Mouse (Mus musculus) testis, postnatal 14 days (tissue): ENCODE data around the gene 1500011B03Rik.
"Not testable (repeated sequence)": the region's sequence is repeated elsewhere in the genome, so short reads cannot be mapped to it uniquely, and the experiment has no call there.

Source experiments
- DNase-seq: peaks from one replicate; pipeline ENCODE4 v3.0.0; 2021; ENCODE audit warnings: low spot score

The 1500011B03Rik gene

DNA sequence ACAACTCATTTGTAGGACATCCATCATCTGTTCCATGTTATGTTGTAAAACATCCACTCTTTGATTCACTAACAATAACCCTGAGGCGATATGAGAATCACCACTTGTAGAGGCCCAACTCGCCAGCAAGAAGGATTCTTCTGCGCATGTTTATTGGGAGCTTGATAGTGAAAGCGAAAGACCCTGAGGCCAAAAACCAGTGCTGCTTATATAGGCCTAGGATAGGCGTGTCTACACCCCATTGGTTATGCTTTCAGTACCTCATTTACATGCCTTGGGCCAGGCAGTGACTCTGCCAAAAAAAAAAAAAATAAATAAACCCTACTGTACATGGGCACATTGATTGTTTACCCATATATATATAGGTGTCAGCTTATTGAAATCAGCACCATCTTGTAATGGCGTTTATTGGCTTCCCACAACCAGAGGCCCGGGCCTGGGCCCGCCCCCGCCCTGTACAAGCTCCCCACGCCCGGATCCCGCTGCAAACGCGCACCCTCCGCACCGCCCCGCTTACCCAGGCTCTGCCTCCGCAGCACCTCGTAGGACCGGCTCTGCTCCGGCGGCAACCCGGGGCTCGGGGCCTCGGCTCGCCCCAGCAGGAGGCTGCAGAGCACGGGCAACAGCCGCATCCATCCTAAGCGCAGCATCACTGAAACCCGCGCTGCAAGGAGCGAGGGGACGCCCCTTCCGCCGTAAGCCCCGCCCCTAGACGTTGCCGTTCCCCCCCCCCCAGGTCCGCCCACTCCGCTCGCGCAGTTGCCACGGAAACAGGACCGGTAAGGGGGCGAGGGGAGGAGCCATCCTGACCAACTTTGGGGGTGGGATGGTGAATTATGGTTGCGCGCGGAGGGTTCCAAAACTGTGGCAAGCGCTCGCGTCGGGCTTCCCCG, at the start of gene 1500011B03Rik:
Gene 1500011B03Rik (minus strand): TSS at position 673 of the 893 bp plus-strand sequence.
- peak; percentile 81 for DNase-seq

GRCm38 (mm10) chr5:114865279-114865678, 42.0 kb upstream of the 1500011B03Rik start:
- no peak for DNase-seq

DNA sequence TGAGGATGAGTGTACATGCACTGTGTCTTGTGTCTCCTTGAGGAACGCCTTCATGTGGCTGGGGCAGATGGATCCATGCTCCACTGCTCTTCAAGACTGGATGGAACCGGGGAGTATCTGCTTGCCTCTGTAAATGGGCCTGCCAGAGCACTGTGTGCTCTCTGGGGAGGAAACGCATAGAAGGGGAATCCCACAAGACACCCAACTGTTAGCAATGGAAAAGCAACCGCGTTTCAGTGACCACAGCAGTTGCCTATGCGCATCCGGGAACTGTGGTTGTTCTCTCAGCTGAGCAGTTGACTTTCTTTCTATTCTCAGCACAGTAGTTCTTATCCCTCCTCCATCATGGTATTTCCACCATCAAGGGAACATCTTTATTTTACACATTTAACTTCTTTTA, 41.5 kb upstream of the 1500011B03Rik start:
- DNase-seq: no peak

DNA sequence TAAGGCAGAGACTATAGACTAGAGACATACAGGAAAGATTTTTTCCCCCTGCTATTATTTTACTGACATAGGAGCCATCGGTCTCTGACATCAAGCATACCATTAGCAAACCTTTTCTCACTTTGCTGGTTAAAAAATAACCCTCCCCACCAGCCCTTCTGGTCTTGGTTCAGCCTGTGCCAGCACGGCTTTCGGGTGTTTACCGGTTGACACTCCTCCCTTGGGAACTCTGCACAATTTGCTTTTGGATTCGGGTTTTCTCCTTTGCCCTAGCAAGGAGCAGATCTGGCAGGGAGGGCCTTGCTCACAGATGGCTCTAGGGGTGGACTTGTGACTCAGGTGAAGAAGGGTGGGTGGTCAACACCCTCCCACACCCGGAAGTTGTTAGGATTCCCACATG, 38.5 kb upstream of the 1500011B03Rik start:
- DNase-seq: no peak

DNA sequence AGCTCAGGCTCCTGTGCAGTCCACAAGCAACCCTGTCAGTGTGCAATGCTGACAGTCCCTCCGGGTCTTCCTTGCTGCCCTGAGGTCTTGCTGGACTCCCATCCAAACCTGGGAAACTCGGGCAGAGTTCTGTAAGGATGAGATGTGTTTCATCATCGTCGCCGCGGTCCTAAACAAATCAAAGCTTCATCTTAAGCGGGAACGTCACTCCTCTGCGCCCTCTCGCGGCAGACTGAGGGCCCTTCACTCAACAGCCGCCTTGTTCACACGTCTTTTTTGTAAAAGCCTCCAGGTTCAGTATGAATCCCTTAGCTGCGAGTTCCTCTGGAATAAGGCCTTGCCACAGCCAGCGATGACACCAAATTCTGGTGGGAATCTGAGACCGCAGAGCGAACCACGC, 36.0 kb upstream of the 1500011B03Rik start:
- DNase-seq: no peak

GRCm38 (mm10) chr5:114858582-114858981, 35.3 kb upstream of the 1500011B03Rik start, which contains the start of gene Gm9936:
TSS of gene Gm9936 (minus strand) at chr5:114858682.
- DNase-seq: no peak

DNA sequence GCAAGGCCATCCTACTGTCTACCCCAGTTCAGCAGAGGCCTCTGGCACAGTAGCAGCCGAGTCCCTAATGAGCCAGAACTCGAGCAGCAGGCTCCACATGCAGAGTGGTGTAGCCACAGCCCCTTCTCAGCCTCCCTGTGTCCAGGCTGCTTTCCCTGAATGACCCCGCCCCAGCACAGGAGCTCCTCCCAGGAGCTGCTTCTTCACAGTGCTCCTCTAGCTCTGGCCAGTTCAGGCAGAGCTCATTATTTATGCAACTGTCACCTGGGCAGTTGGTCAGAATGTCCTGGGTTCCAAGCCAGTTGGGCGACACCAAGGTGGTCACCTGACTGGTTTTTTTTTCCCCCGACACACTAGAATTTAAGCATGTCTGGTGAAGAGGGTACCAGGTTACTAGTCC, 30.1 kb upstream of the 1500011B03Rik start, which contains the start of gene 4930519G04Rik:
Gene 4930519G04Rik (plus strand): TSS at position 301 of the 400 bp plus-strand sequence.
- DNase-seq: not testable (repeated sequence)

DNA sequence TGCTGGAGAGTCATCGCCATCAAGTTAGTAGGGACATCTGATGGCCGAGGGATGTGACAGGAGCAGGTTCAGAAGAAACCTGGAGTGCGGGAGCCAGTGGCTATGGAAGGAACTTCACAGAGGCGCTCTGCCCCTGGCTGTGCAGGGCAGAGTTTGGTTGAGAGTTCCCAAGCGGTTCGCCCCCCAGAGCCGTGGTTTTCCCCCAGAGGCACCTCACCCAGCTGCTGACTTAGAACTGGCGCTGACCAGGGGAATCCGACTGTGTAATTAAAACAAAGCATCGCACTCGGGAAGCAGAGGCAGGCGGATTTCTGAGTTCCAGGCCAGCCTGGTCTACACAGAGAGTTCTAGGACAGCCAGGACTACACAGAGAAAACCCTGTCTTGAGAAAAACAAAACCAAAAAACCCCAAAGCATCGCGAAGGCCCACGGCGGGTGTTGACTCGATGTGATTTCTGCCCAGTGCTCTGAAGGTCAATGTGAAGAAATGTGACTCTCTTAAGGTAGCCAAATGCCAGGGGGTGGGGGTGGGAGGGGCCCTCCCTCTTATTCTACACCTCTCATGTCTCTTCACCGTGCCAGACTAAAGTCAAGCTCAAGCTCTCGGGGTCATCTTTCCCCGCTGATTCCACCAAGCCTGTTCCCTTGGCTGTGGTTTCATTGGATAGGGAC, 28.4 kb upstream of the 1500011B03Rik start:
- no peak for DNase-seq

DNA sequence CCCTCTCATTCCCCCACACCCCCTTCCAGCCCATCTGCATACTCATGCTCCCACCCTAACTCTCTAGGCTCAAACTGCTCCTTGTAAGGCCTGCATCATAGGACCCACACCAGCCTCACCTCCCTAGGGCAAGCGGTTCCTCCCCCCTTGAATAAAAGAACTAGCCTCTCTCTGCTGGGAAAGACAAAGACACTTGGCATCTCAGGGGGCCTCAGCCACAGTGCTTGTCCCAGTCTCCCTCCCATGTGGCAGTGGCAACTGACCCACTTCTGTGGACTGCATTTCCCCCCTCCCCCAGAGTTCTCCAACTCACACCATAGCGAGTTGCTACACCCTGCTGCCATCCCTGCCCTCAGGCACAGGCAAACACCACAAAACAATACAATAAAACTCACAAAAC, 21.1 kb upstream of the 1500011B03Rik start:
- not testable (repeated sequence) for DNase-seq

DNA sequence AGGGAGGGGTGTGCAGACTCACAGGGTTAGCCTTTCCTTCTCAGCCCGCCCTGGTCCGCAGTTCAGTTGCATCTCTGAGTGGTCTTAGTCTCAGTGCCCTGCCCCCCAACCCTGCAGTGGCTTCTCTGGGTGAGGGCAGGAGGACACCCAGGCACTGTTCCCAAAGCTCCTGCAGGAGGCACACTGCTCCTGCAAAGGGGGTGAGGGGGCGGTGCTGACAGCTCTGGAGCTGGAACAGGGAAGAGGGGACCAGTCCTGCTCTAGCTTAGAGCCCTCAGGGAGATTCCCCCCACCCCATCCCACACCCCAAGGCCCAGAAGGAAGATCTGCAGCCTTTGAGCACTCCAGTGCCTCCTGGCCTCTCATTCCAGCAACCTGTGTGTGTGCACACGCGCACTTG, 19.4 kb upstream of the 1500011B03Rik start:
- DNase-seq: no peak

GRCm38 (mm10) chr5:114842155-114842554, 18.9 kb upstream of the 1500011B03Rik start:
- not testable (repeated sequence) for DNase-seq

GRCm38 (mm10) chr5:114840481-114840880, 17.2 kb upstream of the 1500011B03Rik start:
- DNase-seq: not testable (repeated sequence)

DNA sequence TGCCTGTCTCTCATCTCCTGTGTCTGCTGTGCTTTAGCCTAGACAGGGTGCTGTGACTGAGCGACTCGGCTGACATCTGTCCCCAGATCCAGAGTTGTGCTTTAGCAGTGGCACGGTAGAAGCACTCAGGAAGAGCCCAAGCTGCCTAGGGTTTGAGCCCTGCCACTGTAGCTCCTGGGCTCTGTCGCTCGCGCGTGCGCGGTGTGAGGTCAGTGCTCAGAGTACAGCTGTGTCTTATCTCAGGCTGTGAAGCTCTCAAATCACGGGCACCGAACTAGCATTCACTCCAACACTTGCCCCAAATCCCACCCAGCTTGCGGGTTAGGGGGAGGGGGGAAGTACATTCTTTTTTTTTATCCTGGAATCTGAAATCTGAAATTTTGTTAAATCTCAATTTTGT, 13.6 kb upstream of the 1500011B03Rik start:
- no peak for DNase-seq

GRCm38 (mm10) chr5:114829740-114830139, 6.5 kb upstream of the 1500011B03Rik start:
- DNase-seq: no peak

DNA sequence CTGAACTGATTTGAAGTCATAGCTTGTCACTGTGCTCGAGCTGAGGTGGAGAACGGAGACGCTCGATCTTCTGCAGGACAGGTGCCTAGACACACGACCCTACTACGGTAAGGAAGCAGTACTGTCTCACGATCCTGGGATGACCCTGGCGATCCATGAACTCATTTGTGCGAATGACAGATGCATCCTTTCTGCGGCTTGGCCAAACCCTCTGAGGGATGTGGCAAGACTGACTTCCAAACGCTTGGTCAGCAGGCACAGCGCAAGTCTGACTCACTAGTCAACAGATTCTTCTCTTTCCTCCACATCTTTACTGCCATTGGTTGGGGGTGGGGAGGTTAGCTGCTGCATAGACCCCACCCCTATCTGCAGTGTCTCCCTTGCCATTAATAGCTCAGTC, 4.2 kb upstream of the 1500011B03Rik start:
- no peak for DNase-seq

- DNase-seq: peak; percentile 84
These were observed 2.9 kb upstream of the 1500011B03Rik start for GRCm38 (mm10) chr5:114825978-114826691.

- no peak for DNase-seq
These were observed 929 bp upstream of the 1500011B03Rik start for GRCm38 (mm10) chr5:114824197-114824596.

DNA sequence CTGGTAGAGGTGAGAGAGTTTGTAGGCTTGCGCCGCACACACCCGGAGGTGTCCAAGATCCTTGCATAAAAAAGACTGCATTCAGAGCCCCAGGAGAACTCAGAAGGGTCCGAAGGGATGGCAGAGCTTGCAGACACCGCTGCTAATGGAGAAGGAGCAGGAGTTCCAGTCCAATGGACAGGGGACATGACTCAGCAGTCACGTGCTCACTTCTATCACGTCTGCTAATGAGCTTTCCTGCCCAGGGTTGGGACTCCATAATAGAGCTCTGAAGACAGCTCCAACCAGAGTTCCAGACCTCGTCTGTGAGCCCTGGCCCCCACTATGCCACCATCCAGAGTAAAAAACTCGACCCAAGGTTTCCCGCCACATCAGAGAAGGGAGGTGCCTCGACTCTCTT, 5.1 kb downstream of the 1500011B03Rik start:
- DNase-seq: no peak

DNA sequence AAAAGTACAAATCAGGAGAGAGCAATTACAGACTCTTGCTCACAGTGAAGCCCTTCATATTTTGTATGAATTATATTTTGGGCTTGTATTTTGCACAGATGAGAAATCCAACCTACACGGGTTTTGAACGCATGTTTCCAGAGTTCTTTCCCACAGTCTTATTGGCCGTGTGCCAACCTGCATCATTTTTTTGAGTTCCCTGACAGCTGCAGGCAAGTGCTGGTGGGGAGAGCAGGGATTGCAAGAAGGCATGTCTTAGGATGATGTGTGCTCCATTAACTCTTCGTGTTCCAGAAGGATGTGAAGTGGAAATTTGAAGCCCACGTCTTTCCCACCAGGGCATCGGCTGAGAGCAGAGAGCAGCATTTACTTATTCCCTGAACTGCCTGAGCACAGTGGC, 6.7 kb downstream of the 1500011B03Rik start:
- DNase-seq: no peak

DNA sequence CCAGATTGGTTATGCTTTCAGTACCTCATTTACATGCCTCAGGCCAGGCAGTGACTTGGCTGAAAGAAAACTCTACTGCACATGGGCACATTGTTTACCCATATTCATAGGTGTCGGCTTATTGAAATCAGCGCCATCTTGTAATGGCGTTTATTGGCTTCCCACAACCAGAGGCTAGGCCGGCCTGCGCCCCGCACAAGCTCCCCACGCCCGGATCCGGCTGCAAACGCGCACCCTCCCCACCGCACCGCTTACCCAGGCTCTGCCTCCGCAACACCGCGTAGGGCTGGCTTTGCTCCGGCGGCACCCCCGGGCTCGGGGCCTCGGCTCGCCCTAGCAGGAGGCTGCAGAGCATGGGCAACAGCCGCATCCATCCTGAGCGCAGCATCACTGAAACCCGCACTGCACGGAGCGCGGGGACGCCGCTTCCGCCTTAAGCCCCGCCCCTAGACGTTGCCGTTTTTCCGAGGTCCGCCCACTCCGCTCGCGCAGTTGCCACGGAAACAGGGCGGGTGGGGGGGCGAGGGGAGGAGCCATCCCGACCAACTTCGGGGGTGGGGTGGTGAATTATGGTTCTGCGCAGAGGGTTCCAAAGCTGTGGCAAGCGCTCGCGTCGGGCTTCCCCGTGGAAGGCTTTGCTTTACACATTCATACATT, 9.6 kb downstream of the 1500011B03Rik start:
- peak; percentile 88 for DNase-seq

DNA sequence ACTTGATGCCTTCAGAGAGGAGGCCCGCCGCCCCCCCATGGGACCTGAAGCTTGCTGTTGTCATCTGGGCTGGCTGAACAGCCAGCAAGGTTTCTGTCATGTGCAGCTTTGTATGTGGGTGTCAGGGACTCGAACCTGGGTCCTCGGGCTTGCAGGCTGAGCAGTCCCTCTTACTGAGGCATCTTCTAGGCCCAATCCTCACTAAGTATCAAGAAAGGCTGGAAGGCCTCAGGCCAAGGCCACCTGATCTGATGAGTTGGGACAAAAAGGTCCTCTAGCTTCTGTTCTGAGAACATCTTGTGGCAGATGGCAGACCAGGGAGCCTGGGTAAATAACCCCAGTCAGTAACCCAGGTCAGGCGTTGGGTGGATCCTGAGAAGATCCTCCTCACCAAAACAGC, 13.4 kb downstream of the 1500011B03Rik start:
- no peak for DNase-seq
